Comparison of ENCODE assay signal across 17 mouse cellular contexts in the genomic region with DNA sequence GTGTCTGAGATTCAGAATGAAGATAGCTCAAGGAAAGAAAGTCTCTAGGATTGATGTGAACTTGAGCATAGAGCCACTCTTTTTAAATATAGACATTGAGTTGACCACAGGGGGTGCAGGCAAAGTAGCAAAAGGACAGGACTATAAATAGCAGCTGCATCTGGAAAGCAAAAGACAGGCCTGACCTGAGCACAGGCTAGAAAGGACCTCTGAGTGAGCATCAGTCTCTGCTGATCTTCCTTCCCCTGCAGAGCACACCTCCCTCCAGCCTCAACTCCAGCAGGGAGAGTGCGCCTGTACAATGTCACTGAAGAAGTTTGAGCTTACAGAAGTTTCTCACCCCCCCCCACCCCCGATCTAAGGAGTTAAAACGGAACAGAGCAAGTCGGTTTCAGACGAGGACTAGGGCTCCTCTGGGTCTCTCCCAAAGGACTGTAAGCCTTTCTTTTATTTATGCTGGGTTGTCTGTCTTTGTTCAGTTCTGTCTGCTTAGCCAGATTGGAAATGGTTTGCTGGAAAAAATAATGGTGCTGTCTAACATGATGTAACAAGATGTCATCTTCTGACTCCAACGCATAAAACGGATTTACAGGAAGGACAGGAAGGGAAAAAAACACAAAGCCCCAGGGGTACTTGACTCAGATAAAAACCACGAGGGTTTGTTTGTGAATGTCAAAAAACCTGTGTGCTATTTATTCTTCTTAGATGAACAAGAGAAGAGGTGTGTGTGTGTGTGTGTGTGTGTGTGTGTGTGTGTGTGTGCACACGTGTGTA. TPM values are rescaled to one million over a fixed set of nuclear protein-coding genes. Genes with fewer than 3 reads are reported as not detected.
DNase-seq lines count a peak whose midpoint lies in the region; ATAC-seq and TF ChIP-seq lines count a peak whose summit lies in the region.
"Had no signal": no experiment of that assay in that cellular context is flagged by ENCODE, and none has a peak within 500 bp of the region (broad histone marks: within the 10 kb centered on the region; RNA-seq: fewer than 3 reads in every experiment).

No protein-coding gene starts in this region.

- no peak for ATAC-seq in heart, embryonic 11.5 days (replicated peaks; ENCODE audit: insufficient number of reproducible peaks, low FRiP score, low TSS enrichment)
- ATAC-seq in heart, postnatal 0 days (ENCODE audit: insufficient read depth, low read depth): peak; percentile 41; the same call in 1 of the 2 replicates
- no peak for ATAC-seq in forebrain, embryonic 11.5 days (replicated peaks; ENCODE audit: low FRiP score)

- H3K4me1 ChIP-seq in heart, embryonic 11.5 days (ENCODE audit: control insufficient read depth, insufficient read depth, low read length): peaks cover 16% of the 10 kb centered on the region
- peaks cover 0 to 13% of the 10 kb centered on the region in 2 experiments; a peak in 3 of 4 replicates for H3K4me1 ChIP-seq in MEL (ENCODE audit: control insufficient read depth in 1 of 2, insufficient read depth in 2 of 2, low read length in 2 of 2)
- peaks cover 12% of the 10 kb centered on the region for H3K4me1 ChIP-seq in heart, postnatal 0 days (ENCODE audit: control insufficient read depth, insufficient read depth)
- H3K4me1 ChIP-seq in forebrain, embryonic 11.5 days (replicated peaks; ENCODE audit: control insufficient read depth, insufficient read depth, low read length): no peaks in the 10 kb centered on the region
- H3K4me1 ChIP-seq: midbrain, embryonic 12.5 days; neural tube, embryonic 12.5 days had no signal

- no peak overlapping the region for H3K4me2 ChIP-seq in heart, embryonic 11.5 days
- H3K4me2 ChIP-seq in heart, postnatal 0 days (ENCODE audit: low read depth, low read length): no peak overlapping the region
- H3K4me2 ChIP-seq in forebrain, embryonic 11.5 days (ENCODE audit: low read depth, low read length, severe bottlenecking): no peak overlapping the region
- H3K4me2 ChIP-seq: midbrain, embryonic 12.5 days; neural tube, embryonic 12.5 days had no signal

- peak overlapping the region; percentile 68 for H3K27ac ChIP-seq in heart, embryonic 11.5 days (ENCODE audit: low read depth, low read length)
- peak overlapping the region; percentile 57; the same call in 1 of the 2 replicates for H3K27ac ChIP-seq in MEL (ENCODE audit: control insufficient read depth, low read depth, low read length)
- H3K27ac ChIP-seq in heart, postnatal 0 days (ENCODE audit: low read depth): peak overlapping the region; percentile 62
- no peak overlapping the region for H3K27ac ChIP-seq in forebrain, embryonic 11.5 days (ENCODE audit: low read depth, low read length)
- H3K27ac ChIP-seq: liver, embryonic 14.5 days; midbrain, embryonic 12.5 days; neural tube, embryonic 12.5 days had no signal

- no peaks in the 10 kb centered on the region for H3K27me3 ChIP-seq in heart, embryonic 11.5 days (ENCODE audit: control insufficient read depth, insufficient read depth, low read length)
- no peaks in the 10 kb centered on the region for H3K27me3 ChIP-seq in MEL (ENCODE audit: control insufficient read depth in 1 of 2, insufficient read depth in 2 of 2, low read length in 2 of 2)
- H3K27me3 ChIP-seq in heart, postnatal 0 days (ENCODE audit: control insufficient read depth, insufficient read depth, low read length): no peaks in the 10 kb centered on the region
- H3K27me3 ChIP-seq in forebrain, embryonic 11.5 days (ENCODE audit: control insufficient read depth, insufficient read depth, low read length): no peaks in the 10 kb centered on the region
- H3K27me3 ChIP-seq: midbrain, embryonic 12.5 days; neural tube, embryonic 12.5 days had no signal

- TF ChIP-seq POLR2A in MEL (IDR thresholded peaks at IDR 0.05; ENCODE audit: control insufficient read depth in 1 of 2, insufficient read depth in 1 of 2, low read depth in 1 of 2, low read length in 2 of 2, poor library complexity in 1 of 2): no peak

- TF ChIP-seq EP300 in MEL (IDR thresholded peaks at IDR 0.05; ENCODE audit: low read depth in 1 of 2, low read length in 2 of 2): peak in 1 of 2 experiments; percentile 78; a peak in 1 of 4 replicates
- TF ChIP-seq EP300 in heart, postnatal 0 days (IDR thresholded peaks at IDR 0.05; ENCODE audit: low read depth): no peak

- no peak overlapping the region for H3K4me3 ChIP-seq in heart, embryonic 11.5 days (ENCODE audit: low read depth, low read length)
- no peak overlapping the region for H3K4me3 ChIP-seq in MEL (ENCODE audit: control insufficient read depth in 1 of 2, insufficient read depth in 1 of 2, low read depth in 2 of 2, low read length in 2 of 2)
- no peak overlapping the region for H3K4me3 ChIP-seq in heart, postnatal 0 days (ENCODE audit: low read depth, low read length)
- H3K4me3 ChIP-seq in forebrain, embryonic 11.5 days (ENCODE audit: low read depth, low read length): no peak overlapping the region
- H3K4me3 ChIP-seq: midbrain, embryonic 12.5 days; neural tube, embryonic 12.5 days had no signal

- DNase-seq in heart, adult 9 months (ENCODE audit: low spot score in 2 of 2): no peak
- DNase-seq in 3T3-L1 (ENCODE audit: low read depth, low spot score) (peak; percentile 79), MEL (ENCODE audit: low read depth, low spot score) (no peak)
- peak; percentile 53 for DNase-seq in heart, postnatal 0 days (ENCODE audit: low spot score)
- no peak for DNase-seq in thymus, postnatal 36 days
- no peak for DNase-seq in forebrain, embryonic 11.5 days (ENCODE audit: low spot score)
- no peak for DNase-seq in adrenal gland, postnatal 4 days (ENCODE audit: low spot score in 2 of 2)
- DNase-seq: adrenal gland, postnatal 25 days; kidney, postnatal 14 days; left cerebral cortex, postnatal 4 days; lung, postnatal 36 days; retina, postnatal 1 day; thymus, adult 18-20 months had no signal

- H3K9me3 ChIP-seq in heart, embryonic 11.5 days (replicated peaks; ENCODE audit: control insufficient read depth, low read length): no peaks in the 10 kb centered on the region
- H3K9me3 ChIP-seq in MEL (replicated peaks; ENCODE audit: insufficient read depth, low read length): no peaks in the 10 kb centered on the region
- no peaks in the 10 kb centered on the region for H3K9me3 ChIP-seq in heart, postnatal 0 days (replicated peaks; ENCODE audit: control insufficient read depth, low read length)
- no peaks in the 10 kb centered on the region for H3K9me3 ChIP-seq in forebrain, embryonic 11.5 days (ENCODE audit: control insufficient read depth, low read length)
- H3K9me3 ChIP-seq: midbrain, embryonic 12.5 days; neural tube, embryonic 12.5 days had no signal

- H3K9ac ChIP-seq in heart, embryonic 11.5 days (ENCODE audit: low read depth, low read length): no peak overlapping the region
- no peak overlapping the region for H3K9ac ChIP-seq in MEL (ENCODE audit: control insufficient read depth, low read depth, low read length, poor library complexity, severe bottlenecking)
- no peak overlapping the region for H3K9ac ChIP-seq in heart, postnatal 0 days (replicated peaks; ENCODE audit: low read depth, low read length)
- no peak overlapping the region for H3K9ac ChIP-seq in forebrain, embryonic 11.5 days (ENCODE audit: low read length)
- H3K9ac ChIP-seq: liver, embryonic 14.5 days; midbrain, embryonic 12.5 days; neural tube, embryonic 12.5 days had no signal

- TF ChIP-seq CTCF in MEL (IDR thresholded peaks at IDR 0.05 in 2 of 3, conservative IDR thresholded peaks at IDR 0.05 in 1 of 3; ENCODE audit: control insufficient read depth in 1 of 3, insufficient read depth in 1 of 3, low read depth in 2 of 3, low read length in 3 of 3, poor library complexity in 1 of 3, severe bottlenecking in 1 of 3): no peak
- no peak; the same call in 1 of the 2 replicates for TF ChIP-seq CTCF in heart, postnatal 0 days (IDR thresholded peaks at IDR 0.05; ENCODE audit: low read depth)

- TF ChIP-seq RAD21 in MEL (IDR thresholded peaks at IDR 0.05; ENCODE audit: low read depth, low read length): no peak

- H3K79me2 ChIP-seq in MEL (ENCODE audit: control insufficient read depth, insufficient read depth, low read length, poor library complexity): no peaks in the 10 kb centered on the region

- WGBS in heart, embryonic 11.5 days (ENCODE audit: insufficient replicate concordance): 18% methylated on average over 9 of the region's 9 CpGs
- 17% methylated on average over 9 of the region's 9 CpGs for WGBS in heart, postnatal 0 days
- whole genome bisulfite sequencing in forebrain, embryonic 11.5 days: 58% methylated on average over 9 of the region's 9 CpGs

- no peaks in the 10 kb centered on the region for H3K36me3 ChIP-seq in heart, embryonic 11.5 days (ENCODE audit: control insufficient read depth, insufficient read depth, low read length)
- H3K36me3 ChIP-seq in MEL (ENCODE audit: control insufficient read depth in 1 of 2, insufficient read depth in 2 of 2, low read length in 2 of 2): peaks cover 0 to 9% of the 10 kb centered on the region in 2 experiments; a peak in 2 of 4 replicates
- no peaks in the 10 kb centered on the region for H3K36me3 ChIP-seq in heart, postnatal 0 days (replicated peaks; ENCODE audit: control insufficient read depth, insufficient read depth, low read length)
- H3K36me3 ChIP-seq in forebrain, embryonic 11.5 days (ENCODE audit: control insufficient read depth, insufficient read depth, low read length): no peaks in the 10 kb centered on the region
- H3K36me3 ChIP-seq: midbrain, embryonic 12.5 days; neural tube, embryonic 12.5 days had no signal

TF ChIP-seq in MEL, 35 proteins besides CTCF, POLR2A, EP300 and RAD21:
- TF ChIP-seq USF1 (IDR thresholded peaks at IDR 0.05; ENCODE audit: low read depth, low read length): no peak
- 0 out of 2 replicates have a peak, but pooled peaks have one; percentile 20 for TF ChIP-seq ETS1 (IDR thresholded peaks at IDR 0.05; ENCODE audit: low read depth, low read length)
- peak; percentile 39; the same call in 1 of the 2 replicates for TF ChIP-seq TCF12 (IDR thresholded peaks at IDR 0.05; ENCODE audit: low read depth, low read length)
- no peak for TF ChIP-seq MAX (IDR thresholded peaks at IDR 0.05; ENCODE audit: low read length)
- TF ChIP-seq CHD2 (IDR thresholded peaks at IDR 0.05; ENCODE audit: low read length): no peak
- TF ChIP-seq MEF2A (IDR thresholded peaks at IDR 0.05; ENCODE audit: extremely low read depth, insufficient replicate concordance, low read depth, low read length, poor library complexity, severe bottlenecking): no peak
- no peak for TF ChIP-seq ZC3H11A (IDR thresholded peaks at IDR 0.05; ENCODE audit: low read depth, low read length)
- TF ChIP-seq GABPA (IDR thresholded peaks at IDR 0.05; ENCODE audit: low read depth, low read length): no peak

RNA-seq across cellular contexts. Expression of a gene that starts 26.2 kb away (rescaled TPM):
- 38.3 and 51.0 TPM in 2 replicates for polyA plus RNA-seq in heart, embryonic 11.5 days (2014; fragmentation: Nextera tagmentation; extraction: Ambion mirVana)
- 9.4 and 9.6 TPM in 2 replicates for total RNA-seq in MEL (2012; rRNA removed)
- polyA plus RNA-seq in MEL (2012; ENCODE audit: insufficient read depth in 1 of 2, insufficient read length in 2 of 2, low read depth in 1 of 2, low replicate concordance in 2 of 2, missing spikeins in 1 of 2): 10 to 100 TPM in 1 of 2 experiments, not detected in 1; 10.5 TPM
- total RNA-seq in heart, postnatal 0 days (2014; rRNA removed; ENCODE audit: low replicate concordance): 218 and 225 TPM in 2 replicates
- 31.5 and 32.8 TPM in 2 replicates for polyA plus RNA-seq in heart, postnatal 0 days (2015; fragmentation: Nextera tagmentation; extraction: Ambion mirVana)
- 15.2 and 15.9 TPM in 2 replicates for polyA plus RNA-seq in forebrain, embryonic 11.5 days (2014; fragmentation: Nextera tagmentation; extraction: Ambion mirVana)
- total RNA-seq in adrenal gland, postnatal 4 days (2021): 10 to 100 TPM; 37.7 to 41.4 TPM

Comparison
In these comparisons a context has a peak if more than half of its experiments do, and no peak if none do; other contexts are left out.
1. DNase-seq: peak in 3T3-L1 (single experiment) and heart, postnatal 0 days (single experiment); none in heart, adult 9 months (0 of 2), MEL (single experiment), thymus, postnatal 36 days (0 of 2), forebrain, embryonic 11.5 days (single experiment) and adrenal gland, postnatal 4 days (0 of 2).